Mouse (Mus musculus) cerebellum, postnatal 4 days (tissue): ENCODE results near the gene Syde2.

ENCODE experiments used
- DNase-seq, 2 experiments: peaks; one replicate each; pipeline ENCODE4 v3.0.0; 2022; ENCODE audit warnings: low spot score in 2 of 2, mixed read lengths in 1 of 2

Gene Syde2

DNA sequence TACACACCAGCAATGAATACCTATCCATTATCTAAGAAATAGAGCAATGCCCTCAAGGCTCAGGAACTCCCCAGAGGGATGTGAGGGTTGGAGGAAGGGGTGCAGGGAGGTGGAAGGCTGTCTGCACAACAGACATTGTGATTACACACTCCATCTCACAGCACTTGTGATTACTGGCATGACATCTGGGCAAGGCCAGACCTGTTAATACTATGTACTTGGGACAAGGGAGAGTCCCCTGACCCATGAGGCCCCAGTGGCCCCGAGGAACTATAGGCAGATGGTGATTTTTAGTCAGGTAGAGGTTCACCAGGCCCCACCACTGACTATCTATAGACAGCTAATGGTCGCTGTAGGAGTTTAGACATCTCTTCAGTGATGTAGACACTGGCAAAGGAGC is 66.2 kb downstream of the Syde2 start:
- DNase-seq = no peak

DNA sequence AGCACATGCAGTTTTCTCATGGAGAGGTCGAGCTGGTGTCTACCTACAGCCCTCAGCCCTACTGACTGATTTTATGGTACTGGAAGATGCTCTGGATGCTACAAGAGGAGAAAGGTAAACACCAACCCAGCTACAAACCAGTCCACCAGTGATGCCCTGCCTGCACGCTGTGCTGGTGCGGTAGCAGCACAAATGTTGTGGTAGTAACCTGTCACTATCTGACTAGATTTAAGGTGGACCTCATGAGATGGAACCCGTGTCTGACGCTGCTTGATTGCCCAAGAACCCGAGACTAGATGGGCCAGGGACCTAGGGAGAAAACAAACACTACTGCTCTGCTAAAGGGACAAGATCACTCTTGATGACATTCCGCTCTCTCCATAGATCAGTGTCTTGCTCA is 69.5 kb downstream of the Syde2 start:
- no peak for DNase-seq

DNA sequence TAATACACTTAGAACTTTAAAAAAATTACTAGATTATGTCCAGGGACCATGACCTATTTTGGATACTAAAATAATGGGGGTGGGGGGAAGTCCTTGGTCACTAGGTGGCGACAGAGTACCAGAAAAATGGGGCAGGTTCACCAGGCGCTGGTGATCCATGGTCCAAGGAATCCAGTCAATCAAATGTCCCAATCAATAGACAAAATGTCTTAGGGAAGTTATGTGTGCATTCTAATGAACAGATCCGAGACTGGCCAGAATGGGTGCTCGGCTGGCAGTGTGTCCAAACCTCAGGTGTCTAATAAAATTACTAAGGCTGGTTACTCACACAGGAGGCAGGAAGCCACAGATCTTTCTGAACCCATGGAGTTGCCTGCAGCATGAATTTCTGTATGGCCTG is 70.6 kb downstream of the Syde2 start:
- peak in 1 of 2 experiments; percentile 57 for DNase-seq

DNA sequence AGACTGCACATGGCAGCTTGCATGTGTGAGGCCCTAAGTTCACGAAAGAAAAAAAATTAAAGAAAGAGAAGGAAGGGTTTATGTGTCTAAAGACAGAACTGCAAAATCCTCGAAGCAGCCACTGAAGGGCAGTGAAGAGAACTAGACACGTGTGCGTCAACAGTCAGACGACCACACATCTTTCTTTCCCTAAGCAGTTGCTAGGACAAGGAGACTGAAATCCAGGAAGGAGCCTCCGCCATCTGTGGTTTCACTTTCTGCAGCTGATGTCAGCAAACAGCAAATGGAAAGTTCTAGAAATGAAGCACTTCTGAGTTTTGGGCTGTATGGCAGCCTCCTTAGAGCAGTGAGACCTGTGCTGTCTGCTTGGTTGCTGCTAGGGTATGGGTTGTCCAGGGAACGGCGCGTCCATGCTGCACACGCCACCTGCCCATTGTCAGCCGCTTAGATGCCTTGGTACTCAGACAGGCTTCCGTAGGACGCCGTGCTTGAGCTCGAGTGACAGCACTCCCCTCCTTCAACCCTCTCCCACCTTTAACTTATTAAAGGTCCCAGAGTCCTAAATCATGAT is 71.8 kb downstream of the Syde2 start:
- no peak for DNase-seq

DNA sequence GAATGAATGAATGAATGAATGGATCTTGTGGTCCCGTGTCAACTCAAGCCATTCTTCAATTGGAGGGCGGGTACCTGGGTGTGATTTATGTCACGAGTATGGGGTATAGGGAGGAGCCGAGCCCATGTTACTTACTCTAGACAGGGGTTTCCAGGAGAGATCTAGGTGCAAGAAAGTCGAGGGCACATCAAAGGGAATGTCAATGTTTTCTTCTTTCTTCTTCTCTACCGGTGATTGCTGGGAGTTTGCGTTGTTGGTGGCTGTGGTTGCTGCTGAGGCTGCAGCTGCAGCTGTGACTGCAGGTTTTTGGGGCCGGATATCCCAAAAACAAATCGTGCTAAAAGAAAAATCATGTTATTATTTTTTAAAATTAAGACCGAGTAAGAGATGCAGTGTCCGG is 75.5 kb downstream of the Syde2 start:
- no peak for DNase-seq

DNA sequence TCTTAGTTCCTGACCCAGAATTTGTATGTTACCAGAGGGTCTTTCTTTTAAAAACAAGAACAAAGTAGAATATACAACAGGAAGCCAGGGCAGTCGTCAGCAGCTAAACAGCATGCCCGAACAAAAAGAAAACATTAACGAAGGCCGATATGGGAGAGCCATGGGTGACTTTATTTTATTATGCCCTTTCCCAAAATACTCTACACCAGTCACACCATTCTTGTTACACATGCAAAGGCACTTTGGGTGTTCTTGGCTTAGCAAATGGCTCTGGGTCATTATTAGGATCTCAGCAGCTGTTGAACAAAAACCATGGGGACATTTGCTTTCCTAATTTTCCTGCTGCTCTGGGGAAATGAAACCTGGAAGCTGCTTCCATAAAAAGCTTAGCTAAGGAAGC is 81.6 kb downstream of the Syde2 start:
- no peak for DNase-seq
